Mouse (Mus musculus) lung, postnatal 36 days (tissue): ENCODE measurements around the gene D630039A03Rik.
A peak's percentile ranks its signal among the peaks of the same experiment; 100 is the strongest.

Source experiments
- DNase-seq: peaks from one replicate; pipeline ENCODE4 v3.0.0; 2022; ENCODE audit warnings: mixed read lengths

Gene D630039A03Rik

GRCm38 (mm10) chr4:57916201-57916661, at the start of gene D630039A03Rik:
Gene D630039A03Rik, minus strand, starts transcription at chr4:57916297.
- peak; percentile 77 for DNase-seq

- DNase-seq: no peak
Observed at GRCm38 (mm10) chr4:57965516-57965915, 49.4 kb upstream of the D630039A03Rik start.

GRCm38 (mm10) chr4:57964143-57964542, 48.0 kb upstream of the D630039A03Rik start:
- DNase-seq: no peak

GRCm38 (mm10) chr4:57959056-57959455, 43.0 kb upstream of the D630039A03Rik start:
- no peak for DNase-seq

- no peak for DNase-seq
Observed at GRCm38 (mm10) chr4:57958098-57958497, 42.0 kb upstream of the D630039A03Rik start.

- DNase-seq: no peak
Observed at GRCm38 (mm10) chr4:57957200-57958085, 41.3 kb upstream of the D630039A03Rik start.

GRCm38 (mm10) chr4:57956029-57956960, 40.2 kb upstream of the D630039A03Rik start, which contains the start of gene Txn1:
Gene Txn1, minus strand, starts transcription at chr4:57956411.
- DNase-seq: peak; percentile 99

GRCm38 (mm10) chr4:57955544-57955958, 39.5 kb upstream of the D630039A03Rik start:
- peak; percentile 88 for DNase-seq

GRCm38 (mm10) chr4:57954991-57955390, 38.9 kb upstream of the D630039A03Rik start:
- no peak for DNase-seq

- DNase-seq: no peak
Observed at GRCm38 (mm10) chr4:57954580-57954979, 38.5 kb upstream of the D630039A03Rik start.

- no peak for DNase-seq
Observed at GRCm38 (mm10) chr4:57953796-57954195, 37.7 kb upstream of the D630039A03Rik start.

GRCm38 (mm10) chr4:57952891-57953290, 36.8 kb upstream of the D630039A03Rik start:
- DNase-seq: no peak

GRCm38 (mm10) chr4:57952416-57952815, 36.3 kb upstream of the D630039A03Rik start:
- DNase-seq: no peak

GRCm38 (mm10) chr4:57949866-57950265, 33.8 kb upstream of the D630039A03Rik start:
- no peak for DNase-seq

GRCm38 (mm10) chr4:57947476-57947875, 31.4 kb upstream of the D630039A03Rik start:
- DNase-seq: no peak

- no peak for DNase-seq
Observed at GRCm38 (mm10) chr4:57947036-57947435, 30.9 kb upstream of the D630039A03Rik start.

GRCm38 (mm10) chr4:57942892-57943291, 26.8 kb upstream of the D630039A03Rik start:
- DNase-seq: no peak

GRCm38 (mm10) chr4:57940631-57941030, 24.5 kb upstream of the D630039A03Rik start:
- no peak for DNase-seq

- no peak for DNase-seq
Observed at GRCm38 (mm10) chr4:57937292-57937691, 21.2 kb upstream of the D630039A03Rik start.

GRCm38 (mm10) chr4:57934181-57934580, 18.1 kb upstream of the D630039A03Rik start:
- no peak for DNase-seq

- DNase-seq: peak; percentile 76
Observed at GRCm38 (mm10) chr4:57930559-57931170, 14.6 kb upstream of the D630039A03Rik start.

GRCm38 (mm10) chr4:57927464-57928205, 11.5 kb upstream of the D630039A03Rik start:
- peak; percentile 66 for DNase-seq
